Mouse (Mus musculus): ENCODE results near the gene Dcaf15. TPM values are rescaled to one million over a fixed set of nuclear protein-coding genes. Genes with fewer than 3 reads are reported as not detected.

The Dcaf15 gene
- polyA plus RNA-seq, 2 experiments: 2.5 to 16.8 TPM

DNA sequence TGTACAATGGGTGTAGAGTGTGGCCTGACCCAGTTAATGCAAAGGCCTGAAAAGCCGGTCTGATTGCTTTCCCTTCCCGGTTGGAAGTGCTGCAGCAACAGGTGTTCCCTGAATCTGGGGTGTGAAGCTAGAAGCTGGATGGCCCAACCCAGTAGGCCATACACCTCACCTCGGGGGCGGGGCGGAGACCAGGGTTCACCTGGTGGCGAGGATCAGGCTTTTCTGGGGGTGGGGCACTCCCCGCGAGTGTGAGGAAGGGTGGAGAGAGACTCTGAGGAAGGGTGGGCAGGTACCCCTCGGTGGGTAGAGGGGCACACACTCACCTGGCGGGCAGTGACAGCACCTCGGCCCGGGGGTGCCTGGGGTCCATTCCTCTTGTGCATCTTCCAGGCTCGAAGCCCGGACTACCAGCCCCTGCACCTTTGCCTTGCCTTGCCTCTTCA is 42.8 kb upstream of the Dcaf15 start:
- no peak overlapping the region for H3K27ac ChIP-seq
- DNase-seq (ENCODE audit: low read depth in 3 of 3, low spot score in 3 of 3): no peak
- TF ChIP-seq CTCF (IDR thresholded peaks at IDR 0.05; ENCODE audit: low read depth) (no peak), EP300 (IDR thresholded peaks at IDR 0.05; ENCODE audit: low read depth) (no peak)
- no peaks in the 10 kb centered on the region for H3K27me3 ChIP-seq (ENCODE audit: control insufficient read depth, insufficient read depth, low read length)
- WGBS (ENCODE audit: insufficient replicate concordance): 8% methylated on average over 14 of the region's 14 CpGs
- peak; percentile 42 for ATAC-seq (ENCODE audit: insufficient read depth)
- peak overlapping the region; percentile 56 to 73 for H3K4me3 ChIP-seq (ENCODE audit: insufficient read depth in 1 of 2, low read depth in 2 of 2, low read length in 2 of 2)
- H3K9me3 ChIP-seq (ENCODE audit: control insufficient read depth, low read length): no peaks in the 10 kb centered on the region
- H3K4me2 ChIP-seq (ENCODE audit: low read depth): peak overlapping the region; percentile 94
- peaks cover 3% of the 10 kb centered on the region for H3K36me3 ChIP-seq (replicated peaks; ENCODE audit: control insufficient read depth, insufficient read depth, low read depth)
- peaks cover 6 to 11% of the 10 kb centered on the region in 2 experiments for H3K4me1 ChIP-seq (replicated peaks; ENCODE audit: control insufficient read depth in 2 of 2, insufficient read depth in 2 of 2, low read length in 1 of 2)
- H3K9ac ChIP-seq (replicated peaks): peak overlapping the region; percentile 78

GRCm38 (mm10) chr8:84144636-84145245 is 40.2 kb upstream of the Dcaf15 start:
- Histone ChIP-seq H3K27me3 (ENCODE audit: control insufficient read depth, insufficient read depth, low read length) (no peaks in the 10 kb centered on the region), H3K36me3 (replicated peaks; ENCODE audit: control insufficient read depth, insufficient read depth, low read depth) (peaks cover 3% of the 10 kb centered on the region), H3K9ac (replicated peaks) (no peak overlapping the region), H3K27ac (no peak overlapping the region), H3K4me2 (ENCODE audit: low read depth) (no peak overlapping the region), H3K4me1 (replicated peaks; ENCODE audit: control insufficient read depth in 2 of 2, insufficient read depth in 2 of 2, low read length in 1 of 2) (peaks cover 6 to 11% of the 10 kb centered on the region in 2 experiments), H3K9me3 (ENCODE audit: control insufficient read depth, low read length) (no peaks in the 10 kb centered on the region), H3K4me3 (ENCODE audit: insufficient read depth in 1 of 2, low read depth in 2 of 2, low read length in 2 of 2) (no peak overlapping the region)
- ATAC-seq (ENCODE audit: insufficient read depth) (no peak), DNase-seq (ENCODE audit: low read depth in 3 of 3, low spot score in 3 of 3) (no peak)
- WGBS (ENCODE audit: insufficient replicate concordance): 74% methylated on average over 8 of the region's 8 CpGs
- TF ChIP-seq EP300 (IDR thresholded peaks at IDR 0.05; ENCODE audit: low read depth): no peak
- TF ChIP-seq CTCF (IDR thresholded peaks at IDR 0.05; ENCODE audit: low read depth): no peak

DNA sequence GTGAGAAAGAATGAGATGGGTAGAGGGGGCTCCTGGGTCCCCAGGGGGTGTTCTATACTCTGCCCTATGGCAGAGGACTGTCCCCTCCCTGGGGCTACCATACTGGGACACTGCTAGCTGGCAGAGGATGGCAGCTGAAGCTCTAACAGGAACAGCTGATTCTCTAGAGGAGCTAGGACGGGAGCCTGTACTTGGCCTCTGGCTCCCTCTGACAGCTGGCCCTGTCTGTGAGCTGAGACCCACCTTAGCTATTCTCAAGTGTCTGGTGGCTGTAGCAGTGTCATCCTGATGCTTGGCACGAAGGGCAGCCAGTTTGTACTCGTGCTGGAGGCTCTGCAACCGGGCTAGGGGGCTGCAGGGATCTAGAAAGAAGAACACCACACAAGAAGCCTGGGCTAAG is 36.3 kb upstream of the Dcaf15 start:
- no peak overlapping the region for H3K27ac ChIP-seq
- WGBS (ENCODE audit: insufficient replicate concordance): 67% methylated on average over 4 of the region's 4 CpGs
- no peak overlapping the region for H3K4me3 ChIP-seq (ENCODE audit: insufficient read depth in 1 of 2, low read depth in 2 of 2, low read length in 2 of 2)
- peaks cover 3% of the 10 kb centered on the region for H3K36me3 ChIP-seq (replicated peaks; ENCODE audit: control insufficient read depth, insufficient read depth, low read depth)
- H3K27me3 ChIP-seq (ENCODE audit: control insufficient read depth, insufficient read depth, low read length): no peaks in the 10 kb centered on the region
- H3K9me3 ChIP-seq (ENCODE audit: control insufficient read depth, low read length): no peaks in the 10 kb centered on the region
- H3K9ac ChIP-seq (replicated peaks): no peak overlapping the region
- no peak overlapping the region for H3K4me2 ChIP-seq (ENCODE audit: low read depth)
- DNase-seq (ENCODE audit: low read depth in 3 of 3, low spot score in 3 of 3) (no peak), ATAC-seq (ENCODE audit: insufficient read depth) (no peak)
- no peak for TF ChIP-seq CTCF (IDR thresholded peaks at IDR 0.05; ENCODE audit: low read depth)
- TF ChIP-seq EP300 (IDR thresholded peaks at IDR 0.05; ENCODE audit: low read depth): no peak
- H3K4me1 ChIP-seq (replicated peaks; ENCODE audit: control insufficient read depth in 2 of 2, insufficient read depth in 2 of 2, low read length in 1 of 2): no peaks in the 10 kb centered on the region

- no peak overlapping the region for H3K4me3 ChIP-seq (ENCODE audit: insufficient read depth in 1 of 2, low read depth in 2 of 2, low read length in 2 of 2)
- ATAC-seq (ENCODE audit: insufficient read depth): no peak
- no peaks in the 10 kb centered on the region; the same call in none of the 2 replicates for H3K36me3 ChIP-seq (replicated peaks; ENCODE audit: control insufficient read depth, insufficient read depth, low read depth)
- no peaks in the 10 kb centered on the region for H3K4me1 ChIP-seq (replicated peaks; ENCODE audit: control insufficient read depth in 2 of 2, insufficient read depth in 2 of 2, low read length in 1 of 2)
- H3K27ac ChIP-seq: no peak overlapping the region
- no peaks in the 10 kb centered on the region for H3K9me3 ChIP-seq (ENCODE audit: control insufficient read depth, low read length)
- no peaks in the 10 kb centered on the region for H3K27me3 ChIP-seq (ENCODE audit: control insufficient read depth, insufficient read depth, low read length)
- no peak for TF ChIP-seq EP300 (IDR thresholded peaks at IDR 0.05; ENCODE audit: low read depth)
- no peak for TF ChIP-seq CTCF (IDR thresholded peaks at IDR 0.05; ENCODE audit: low read depth)
- H3K9ac ChIP-seq (replicated peaks): no peak overlapping the region
- WGBS (ENCODE audit: insufficient replicate concordance): 80% methylated on average over 3 of the region's 3 CpGs
- H3K4me2 ChIP-seq (ENCODE audit: low read depth): no peak overlapping the region
- peak in 2 of 3 experiments; percentile 11 to 20 for DNase-seq (ENCODE audit: low read depth in 3 of 3, low spot score in 3 of 3)
Measured at GRCm38 (mm10) chr8:84137848-84138247, 33.3 kb upstream of the Dcaf15 start.

DNA sequence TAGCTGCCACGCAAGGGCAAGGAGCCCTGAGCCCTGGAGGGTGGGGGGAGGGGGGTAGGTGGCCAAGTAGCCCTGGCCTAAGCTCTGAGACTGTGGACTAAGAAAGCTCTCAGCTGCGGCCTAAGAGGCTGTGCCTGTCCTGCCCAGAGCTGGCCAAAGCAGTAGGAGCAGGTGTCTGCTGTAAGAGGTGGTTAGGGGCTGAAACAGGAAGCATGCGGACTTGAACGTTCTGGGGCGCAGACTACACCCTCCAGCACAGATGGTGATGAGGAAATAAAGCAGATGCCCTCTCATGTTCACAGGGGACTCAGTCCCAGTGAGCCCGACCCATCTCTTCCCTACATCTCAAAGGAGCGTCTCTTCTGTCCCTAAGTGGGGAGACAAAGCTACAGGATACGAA is 27.7 kb upstream of the Dcaf15 start:
- ATAC-seq (ENCODE audit: insufficient read depth) (no peak), DNase-seq (ENCODE audit: low read depth in 3 of 3, low spot score in 3 of 3) (no peak)
- H3K9me3 ChIP-seq (ENCODE audit: control insufficient read depth, low read length): no peaks in the 10 kb centered on the region
- TF ChIP-seq EP300 (IDR thresholded peaks at IDR 0.05; ENCODE audit: low read depth) (no peak), CTCF (IDR thresholded peaks at IDR 0.05; ENCODE audit: low read depth) (no peak)
- WGBS (ENCODE audit: insufficient replicate concordance): 74% methylated on average over 8 of the region's 8 CpGs
- H3K36me3 ChIP-seq (replicated peaks; ENCODE audit: control insufficient read depth, insufficient read depth, low read depth): no peaks in the 10 kb centered on the region; the same call in 1 of the 2 replicates
- H3K9ac ChIP-seq (replicated peaks): no peak overlapping the region
- no peak overlapping the region for H3K27ac ChIP-seq
- no peak overlapping the region for H3K4me2 ChIP-seq (ENCODE audit: low read depth)
- H3K4me1 ChIP-seq (replicated peaks; ENCODE audit: control insufficient read depth in 2 of 2, insufficient read depth in 2 of 2, low read length in 1 of 2): no peaks in the 10 kb centered on the region
- H3K27me3 ChIP-seq (ENCODE audit: control insufficient read depth, insufficient read depth, low read length): no peaks in the 10 kb centered on the region
- H3K4me3 ChIP-seq (ENCODE audit: insufficient read depth in 1 of 2, low read depth in 2 of 2, low read length in 2 of 2): no peak overlapping the region
